Mouse (Mus musculus): ENCODE measurements around the gene Emc6. TPM values are rescaled to one million over a fixed set of nuclear protein-coding genes. Genes with fewer than 3 reads are reported as not detected.

Emc6 gene
- polyA plus RNA-seq, 1 experiment from 2014 or later: 114 TPM

DNA sequence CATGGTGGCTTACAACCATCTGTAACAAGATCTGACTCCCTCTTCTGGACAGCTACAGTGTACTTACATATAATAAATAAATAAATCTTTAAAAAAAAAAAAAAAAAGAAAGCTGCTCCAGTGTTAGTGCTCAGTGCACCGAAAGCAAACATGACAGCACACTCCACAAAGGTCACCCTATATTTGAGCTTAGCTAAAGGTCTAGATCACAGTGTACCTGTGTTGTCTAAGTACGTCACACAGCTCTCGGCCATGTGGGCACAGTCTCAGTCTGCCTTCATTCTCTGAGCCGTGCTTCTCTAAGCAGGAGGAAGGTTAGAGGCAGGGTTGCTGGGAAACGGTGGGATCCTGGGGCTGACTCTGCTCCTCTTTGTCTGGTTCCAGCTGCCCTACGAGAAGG lies 50.3 kb downstream of the Emc6 start:
- whole genome bisulfite sequencing: 85% methylated on average over 6 of the region's 6 CpGs
- Histone ChIP-seq H3K4me1 (ENCODE audit: control insufficient read depth in 2 of 2, insufficient read depth in 2 of 2, low read length in 2 of 2) (0 out of 4 replicates have a peak, but pooled peaks cover 0 to 2% of the 10 kb centered on the region in 2 experiments), H3K36me3 (ENCODE audit: control insufficient read depth, insufficient read depth, low read length) (peaks cover 7% of the 10 kb centered on the region; the same call in 1 of the 2 replicates), H3K4me3 (ENCODE audit: control insufficient read depth in 1 of 2, insufficient read depth in 1 of 2, low read depth in 1 of 2, low read length in 2 of 2) (no peak overlapping the region), H3K9ac (ENCODE audit: low read length) (no peak overlapping the region), H3K27ac (replicated peaks in 1 of 2; ENCODE audit: control insufficient read depth in 1 of 2, insufficient read depth in 1 of 2, low read depth in 2 of 2, low read length in 2 of 2) (no peak overlapping the region), H3K9me3 (ENCODE audit: control insufficient read depth, low read length) (no peaks in the 10 kb centered on the region), H3K4me2 (ENCODE audit: low read length) (no peak overlapping the region), H3K27me3 (ENCODE audit: control insufficient read depth, insufficient read depth, low read length) (no peaks in the 10 kb centered on the region)
- no peak for ATAC-seq (ENCODE audit: insufficient number of reproducible peaks, insufficient read depth, low FRiP score, low read depth)

Other genes with a start within 250 kb of the Emc6 start
- 2.6 and 2.9 TPM in 2 replicates for gene Atp2a3, start 215.9 kb downstream of the Emc6 start, polyA plus RNA-seq (2014; fragmentation: Nextera tagmentation; extraction: Ambion mirVana)
- gene P2rx1, start 177.9 kb downstream of the Emc6 start, polyA plus RNA-seq (2014; fragmentation: Nextera tagmentation; extraction: Ambion mirVana): 1.4 and 1.5 TPM in 2 replicates
- gene Camkk1, start 158.0 kb downstream of the Emc6 start, polyA plus RNA-seq (2014; fragmentation: Nextera tagmentation; extraction: Ambion mirVana): 0.81 and 1.2 TPM in 2 replicates
- gene Ncbp3, start 129.3 kb downstream of the Emc6 start, polyA plus RNA-seq (2014; fragmentation: Nextera tagmentation; extraction: Ambion mirVana): 9.5 and 10.3 TPM in 2 replicates
- 0.22 and 0.36 TPM in 2 replicates for gene Itgae, start 86.5 kb downstream of the Emc6 start, polyA plus RNA-seq (2014; fragmentation: Nextera tagmentation; extraction: Ambion mirVana)
- gene Haspin, start 38.7 kb downstream of the Emc6 start, polyA plus RNA-seq (2014; fragmentation: Nextera tagmentation; extraction: Ambion mirVana): 7.9 and 8.8 TPM in 2 replicates
- gene P2rx5, start 16.6 kb downstream of the Emc6 start, polyA plus RNA-seq (2014; fragmentation: Nextera tagmentation; extraction: Ambion mirVana): 1.3 and 1.6 TPM in 2 replicates
- gene Tax1bp3, start within 50 bp of the Emc6 start, polyA plus RNA-seq (2014; fragmentation: Nextera tagmentation; extraction: Ambion mirVana): 270 TPM in 2 replicates
- 12.3 and 14.0 TPM in 2 replicates for gene Ctns, start 22.0 kb upstream of the Emc6 start, polyA plus RNA-seq (2014; fragmentation: Nextera tagmentation; extraction: Ambion mirVana)
- gene Shpk, start 22.4 kb upstream of the Emc6 start, polyA plus RNA-seq (2014; fragmentation: Nextera tagmentation; extraction: Ambion mirVana): 0.41 and 0.66 TPM in 2 replicates
- not detected in 2 replicates for gene Trpv1, start 57.3 kb upstream of the Emc6 start, polyA plus RNA-seq (2014; fragmentation: Nextera tagmentation; extraction: Ambion mirVana)
- gene Trpv3, start 90.4 kb upstream of the Emc6 start, polyA plus RNA-seq (2014; fragmentation: Nextera tagmentation; extraction: Ambion mirVana): 0.04 and 0.15 TPM in 2 replicates
- gene Aspa, start 152.6 kb upstream of the Emc6 start, polyA plus RNA-seq (2014; fragmentation: Nextera tagmentation; extraction: Ambion mirVana): 0.14 TPM in 1 of 2 replicates, not detected in the other
- gene Gm49340, start 152.7 kb upstream of the Emc6 start, polyA plus RNA-seq (2014; fragmentation: Nextera tagmentation; extraction: Ambion mirVana): not detected in 2 replicates
- not detected in 2 replicates for gene Spata22, start 152.7 kb upstream of the Emc6 start, polyA plus RNA-seq (2014; fragmentation: Nextera tagmentation; extraction: Ambion mirVana)
- gene Olfr20, start 173.7 kb upstream of the Emc6 start, polyA plus RNA-seq (2014; fragmentation: Nextera tagmentation; extraction: Ambion mirVana): not detected in 2 replicates
- not detected in 2 replicates for gene Olfr376, start 194.2 kb upstream of the Emc6 start, polyA plus RNA-seq (2014; fragmentation: Nextera tagmentation; extraction: Ambion mirVana)
- gene Olfr1, start 222.6 kb upstream of the Emc6 start, polyA plus RNA-seq (2014; fragmentation: Nextera tagmentation; extraction: Ambion mirVana): not detected in 2 replicates

Data from heart, embryonic 14.5 days (tissue).